Mouse (Mus musculus): Measurements from ENCODE around the gene Pipox. TPM values are rescaled to one million over a fixed set of nuclear protein-coding genes. Genes with fewer than 3 reads are reported as not detected.

Gene Pipox
- polyA plus RNA-seq, 1 experiment: 0.94 TPM

DNA sequence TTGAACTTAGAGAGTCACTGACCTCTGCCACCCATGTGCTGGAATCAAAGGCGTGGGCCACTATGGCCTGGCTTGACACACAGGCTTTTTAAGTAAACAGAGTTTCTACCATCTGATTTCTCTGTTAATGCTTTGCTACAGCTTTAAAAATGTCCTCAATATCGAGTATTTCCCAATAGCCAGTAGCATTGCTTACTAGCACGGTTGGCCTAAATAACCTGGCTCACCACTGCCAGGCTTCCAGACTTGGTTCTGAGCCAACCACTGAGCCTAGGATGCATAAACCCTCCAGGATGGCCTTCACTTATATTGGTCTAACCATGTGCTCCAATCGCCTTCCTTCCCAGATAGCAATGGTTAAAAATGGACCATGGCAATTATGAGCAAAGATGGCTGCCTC lies 6.8 kb upstream of the Pipox start:
- no peaks in the 10 kb centered on the region for H3K36me3 ChIP-seq (ENCODE audit: control insufficient read depth, insufficient read depth, low read length)
- TF ChIP-seq CTCF (IDR thresholded peaks at IDR 0.05; ENCODE audit: control insufficient read depth, insufficient read depth, insufficient replicate concordance, low read depth, low read length): no peak
- no peak for TF ChIP-seq POLR2A (IDR thresholded peaks at IDR 0.05; ENCODE audit: control insufficient read depth, low read depth, low read length)
- no peak overlapping the region for H3K27ac ChIP-seq (ENCODE audit: control insufficient read depth, insufficient read depth, low read depth, low read length)
- no peaks in the 10 kb centered on the region for H3K27me3 ChIP-seq (ENCODE audit: control insufficient read depth, insufficient read depth, low read length)
- no peak overlapping the region for H3K4me3 ChIP-seq (ENCODE audit: control insufficient read depth, low read depth, low read length)
- no peaks in the 10 kb centered on the region for H3K4me1 ChIP-seq (ENCODE audit: control insufficient read depth, insufficient read depth, low read length)

DNA sequence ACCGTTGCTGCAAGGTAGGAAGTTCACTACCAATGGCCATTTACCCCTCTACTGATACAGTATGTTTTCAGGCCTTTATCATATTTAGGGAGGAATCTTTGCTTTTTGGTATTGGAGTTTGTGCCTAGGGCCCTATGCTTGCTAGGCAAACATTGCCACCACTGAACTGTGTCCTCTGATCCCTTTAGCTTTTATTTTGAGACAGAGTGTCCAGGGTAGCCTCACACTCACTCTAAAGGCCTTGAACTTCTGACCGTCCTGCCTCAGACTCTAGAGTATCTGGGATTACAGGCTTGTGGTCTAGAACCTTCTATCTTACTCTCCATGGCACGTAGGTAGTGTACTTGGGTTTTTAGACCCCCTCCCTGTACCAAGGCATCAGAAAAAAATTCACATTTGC lies 6.3 kb upstream of the Pipox start:
- TF ChIP-seq POLR2A (IDR thresholded peaks at IDR 0.05; ENCODE audit: control insufficient read depth, low read depth, low read length): no peak
- no peak for TF ChIP-seq CTCF (IDR thresholded peaks at IDR 0.05; ENCODE audit: control insufficient read depth, insufficient read depth, insufficient replicate concordance, low read depth, low read length)
- Histone ChIP-seq H3K27me3 (ENCODE audit: control insufficient read depth, insufficient read depth, low read length) (no peaks in the 10 kb centered on the region), H3K4me1 (ENCODE audit: control insufficient read depth, insufficient read depth, low read length) (no peaks in the 10 kb centered on the region), H3K27ac (ENCODE audit: control insufficient read depth, insufficient read depth, low read depth, low read length) (no peak overlapping the region), H3K36me3 (ENCODE audit: control insufficient read depth, insufficient read depth, low read length) (no peaks in the 10 kb centered on the region), H3K4me3 (ENCODE audit: control insufficient read depth, low read depth, low read length) (no peak overlapping the region)

DNA sequence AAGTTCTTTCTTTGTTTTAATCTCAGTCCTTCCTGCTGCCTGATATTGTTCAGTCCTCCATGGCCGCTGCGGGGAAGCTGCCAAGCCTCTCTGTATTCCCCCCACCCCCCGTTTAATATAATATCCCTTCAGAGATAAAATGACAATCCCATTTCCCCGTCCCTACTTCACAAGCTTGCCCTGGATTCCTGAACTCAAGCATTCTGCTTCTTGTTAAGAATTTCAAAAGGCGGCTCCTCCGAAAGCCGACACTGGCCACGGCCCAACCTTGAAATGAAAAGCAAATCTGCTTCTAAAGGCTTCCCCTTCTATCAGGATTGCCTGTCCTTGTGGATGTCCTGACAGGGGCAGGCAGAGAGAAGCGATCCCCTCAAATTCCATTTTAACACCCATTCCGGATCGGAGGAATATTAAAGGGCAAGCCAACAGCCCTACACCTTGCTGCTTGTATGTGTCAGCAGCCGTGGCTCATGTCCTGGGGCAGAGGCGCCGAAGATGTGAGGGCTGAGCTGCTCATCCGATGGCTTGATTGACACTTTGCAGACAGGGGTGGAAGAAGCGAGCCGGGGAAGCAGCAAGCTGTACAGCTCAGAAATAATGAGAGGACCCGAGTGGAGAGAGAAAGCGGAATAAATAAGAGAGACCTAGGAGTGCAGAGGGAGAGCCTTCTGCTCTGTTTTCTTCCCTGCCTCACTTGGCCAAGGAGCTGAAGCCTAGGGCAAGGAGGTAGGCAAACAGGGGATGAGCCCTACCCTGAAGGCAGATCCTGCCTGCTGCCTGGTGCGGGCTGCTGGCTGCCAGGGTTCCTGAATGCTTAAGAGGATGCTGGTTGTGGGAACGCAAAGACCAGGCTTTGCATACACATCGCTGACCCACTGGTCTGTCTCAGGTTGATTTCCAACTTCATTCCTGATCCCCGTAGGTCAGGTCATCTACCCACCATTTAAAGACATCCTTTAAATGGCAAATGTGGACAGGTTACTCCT lies 3.2 kb upstream of the Pipox start:
- Histone ChIP-seq H3K4me1 (ENCODE audit: control insufficient read depth, insufficient read depth, low read length) (no peaks in the 10 kb centered on the region), H3K27ac (ENCODE audit: control insufficient read depth, insufficient read depth, low read depth, low read length) (no peak overlapping the region), H3K27me3 (ENCODE audit: control insufficient read depth, insufficient read depth, low read length) (no peaks in the 10 kb centered on the region), H3K36me3 (ENCODE audit: control insufficient read depth, insufficient read depth, low read length) (no peaks in the 10 kb centered on the region), H3K4me3 (ENCODE audit: control insufficient read depth, low read depth, low read length) (no peak overlapping the region)
- TF ChIP-seq POLR2A (IDR thresholded peaks at IDR 0.05; ENCODE audit: control insufficient read depth, low read depth, low read length) (no peak), CTCF (IDR thresholded peaks at IDR 0.05; ENCODE audit: control insufficient read depth, insufficient read depth, insufficient replicate concordance, low read depth, low read length) (0 out of 2 replicates have a peak, but pooled peaks have one; percentile 4)

DNA sequence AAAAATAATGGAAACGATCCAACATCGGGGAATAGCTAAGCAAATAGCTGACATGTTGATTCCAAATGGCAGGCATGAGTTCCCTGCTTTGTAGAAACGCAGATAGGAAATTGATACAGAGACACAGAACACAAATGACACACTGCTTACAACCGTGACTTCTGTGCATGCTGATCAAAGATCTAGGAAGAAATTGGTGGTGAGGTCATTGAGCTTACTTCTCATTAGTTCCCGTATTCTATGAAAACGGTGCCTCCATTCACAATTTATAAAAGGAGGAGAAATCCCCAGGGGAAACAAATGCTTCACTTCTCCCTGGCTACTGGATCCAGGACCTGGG lies 2.6 kb upstream of the Pipox start:
- Histone ChIP-seq H3K4me1 (ENCODE audit: control insufficient read depth, insufficient read depth, low read length) (no peaks in the 10 kb centered on the region), H3K27me3 (ENCODE audit: control insufficient read depth, insufficient read depth, low read length) (no peaks in the 10 kb centered on the region)

DNA sequence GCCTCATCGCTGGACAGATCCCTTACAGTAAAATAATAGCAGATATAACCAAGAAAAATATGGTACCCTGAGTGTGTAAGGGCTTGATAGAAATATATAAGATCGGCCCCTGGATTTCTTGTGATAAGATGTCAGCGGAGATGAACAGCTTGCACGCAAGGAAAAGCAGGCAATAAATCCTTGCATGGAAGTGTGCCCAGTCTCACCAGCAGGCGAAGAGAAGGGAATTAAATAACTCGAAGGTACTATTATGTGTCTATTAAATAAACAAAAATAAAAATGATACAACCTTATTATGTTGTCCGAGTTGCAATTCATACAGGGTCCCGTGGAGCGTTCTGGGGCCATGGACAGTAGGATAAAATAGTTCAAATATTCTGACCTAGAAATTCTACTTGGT lies 2.1 kb upstream of the Pipox start:
- Histone ChIP-seq H3K4me1 (ENCODE audit: control insufficient read depth, insufficient read depth, low read length) (no peaks in the 10 kb centered on the region), H3K27ac (ENCODE audit: control insufficient read depth, insufficient read depth, low read depth, low read length) (no peak overlapping the region), H3K36me3 (ENCODE audit: control insufficient read depth, insufficient read depth, low read length) (no peaks in the 10 kb centered on the region), H3K27me3 (ENCODE audit: control insufficient read depth, insufficient read depth, low read length) (no peaks in the 10 kb centered on the region), H3K4me3 (ENCODE audit: control insufficient read depth, low read depth, low read length) (no peak overlapping the region)
- TF ChIP-seq CTCF (IDR thresholded peaks at IDR 0.05; ENCODE audit: control insufficient read depth, insufficient read depth, insufficient replicate concordance, low read depth, low read length) (no peak), POLR2A (IDR thresholded peaks at IDR 0.05; ENCODE audit: control insufficient read depth, low read depth, low read length) (no peak)

More for the DNA sequence above, 2.6 kb upstream of the Pipox start:
- TF ChIP-seq CTCF (IDR thresholded peaks at IDR 0.05; ENCODE audit: control insufficient read depth, insufficient read depth, insufficient replicate concordance, low read depth, low read length) (no peak), POLR2A (IDR thresholded peaks at IDR 0.05; ENCODE audit: control insufficient read depth, low read depth, low read length) (no peak)
- H3K4me3 ChIP-seq (ENCODE audit: control insufficient read depth, low read depth, low read length): no peak overlapping the region
- H3K36me3 ChIP-seq (ENCODE audit: control insufficient read depth, insufficient read depth, low read length): no peaks in the 10 kb centered on the region
- H3K27ac ChIP-seq (ENCODE audit: control insufficient read depth, insufficient read depth, low read depth, low read length): no peak overlapping the region

DNA sequence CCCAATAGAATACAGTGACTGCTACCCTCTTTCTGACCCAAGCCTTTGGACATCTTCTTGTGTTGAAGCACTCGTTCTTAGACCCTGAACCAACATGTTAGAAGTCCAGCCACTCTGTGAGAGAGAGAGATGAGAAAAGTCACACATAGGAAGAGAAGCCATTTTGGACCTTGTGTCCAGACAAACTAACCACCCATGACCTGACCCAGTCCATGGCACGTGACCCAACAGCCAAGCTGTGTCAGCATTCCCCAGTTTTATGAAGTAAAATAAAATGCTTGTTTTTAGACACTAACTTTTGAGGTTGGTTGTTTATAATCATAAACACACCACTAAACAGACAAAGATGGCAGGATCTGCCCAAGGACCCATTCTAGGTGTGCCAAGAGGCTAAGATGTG lies 1.1 kb upstream of the Pipox start:
- Histone ChIP-seq H3K27me3 (ENCODE audit: control insufficient read depth, insufficient read depth, low read length) (no peaks in the 10 kb centered on the region), H3K4me3 (ENCODE audit: control insufficient read depth, low read depth, low read length) (no peak overlapping the region), H3K4me1 (ENCODE audit: control insufficient read depth, insufficient read depth, low read length) (no peaks in the 10 kb centered on the region; the same call in 1 of the 2 replicates), H3K36me3 (ENCODE audit: control insufficient read depth, insufficient read depth, low read length) (no peaks in the 10 kb centered on the region), H3K27ac (ENCODE audit: control insufficient read depth, insufficient read depth, low read depth, low read length) (no peak overlapping the region)
- TF ChIP-seq CTCF (IDR thresholded peaks at IDR 0.05; ENCODE audit: control insufficient read depth, insufficient read depth, insufficient replicate concordance, low read depth, low read length) (no peak), POLR2A (IDR thresholded peaks at IDR 0.05; ENCODE audit: control insufficient read depth, low read depth, low read length) (no peak)

DNA sequence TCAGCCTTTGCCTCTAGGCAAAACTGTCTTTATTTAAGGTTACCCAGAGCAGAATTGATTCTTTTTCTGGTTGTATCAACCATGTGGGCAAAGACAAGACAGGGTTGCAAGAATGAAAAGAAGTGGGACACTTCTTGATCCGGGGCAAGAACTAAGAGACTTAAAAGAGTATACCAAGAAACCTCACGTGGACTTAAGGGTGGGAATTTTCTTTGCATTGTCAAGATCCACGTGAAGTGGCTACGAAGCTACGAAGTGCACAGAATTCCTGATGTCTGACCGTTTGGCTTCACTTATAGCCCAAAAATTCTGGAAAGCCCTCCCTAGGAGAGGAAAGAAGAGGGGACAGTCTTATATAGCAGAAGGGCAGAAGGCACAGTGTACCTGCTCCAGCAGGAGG lies 613 bp downstream of the Pipox start:
- no peaks in the 10 kb centered on the region for H3K27me3 ChIP-seq (ENCODE audit: control insufficient read depth, insufficient read depth, low read length)
- H3K4me1 ChIP-seq (ENCODE audit: control insufficient read depth, insufficient read depth, low read length): no peaks in the 10 kb centered on the region; the same call in 1 of the 2 replicates
- H3K27ac ChIP-seq (ENCODE audit: control insufficient read depth, insufficient read depth, low read depth, low read length): no peak overlapping the region
- no peaks in the 10 kb centered on the region for H3K36me3 ChIP-seq (ENCODE audit: control insufficient read depth, insufficient read depth, low read length)
- no peak for TF ChIP-seq POLR2A (IDR thresholded peaks at IDR 0.05; ENCODE audit: control insufficient read depth, low read depth, low read length)
- no peak for TF ChIP-seq CTCF (IDR thresholded peaks at IDR 0.05; ENCODE audit: control insufficient read depth, insufficient read depth, insufficient replicate concordance, low read depth, low read length)
- no peak overlapping the region for H3K4me3 ChIP-seq (ENCODE audit: control insufficient read depth, low read depth, low read length)
